Mouse (Mus musculus) liver, postnatal 0 days (tissue): ENCODE data around the gene Ccdc180. TPM values are rescaled to one million over a fixed set of nuclear protein-coding genes. Genes with fewer than 3 reads are reported as not detected.

Experiments used
- ATAC-seq: fragments of 200-750 bp; cut with Nextera tagmentation; 2 replicates; pipeline ENCODE4 v1.8.0; 2017; ENCODE audit warnings: mild to moderate bottlenecking, moderate library complexity
- DNase-seq: peaks from one replicate; pipeline ENCODE4 v3.0.0-alpha.2; 2016
- H3K27ac ChIP-seq: fragments of 300-500 bp; sonication (generic); 2 replicates; pipeline ENCODE4 v1.5.1; 2014; ENCODE audit warnings: antibody characterized with exemption, moderate library complexity, mild to moderate bottlenecking, low read depth
- H3K27me3 ChIP-seq: fragments of 300-500 bp; sonication (generic); 2 replicates; pipeline ENCODE4 v1.6.1; 2014; ENCODE audit warnings: low read length, control low read depth, mixed read lengths; ENCODE audit not compliant: insufficient read depth
- H3K36me3 ChIP-seq: fragments of 300-500 bp; sonication (generic); replicated peaks from 2 replicates; pipeline ENCODE4 v1.6.1; 2014; ENCODE audit warnings: mild to moderate bottlenecking, control low read depth, low read length, moderate library complexity, mixed read lengths; ENCODE audit not compliant: insufficient read depth
- H3K4me1 ChIP-seq: fragments of 300-500 bp; sonication (generic); 2 replicates; pipeline ENCODE4 v1.6.1; 2014; ENCODE audit warnings: antibody characterized with exemption, mild to moderate bottlenecking, control low read depth; ENCODE audit not compliant: insufficient read depth
- H3K4me2 ChIP-seq: fragments of 300-500 bp; sonication (generic); 2 replicates; pipeline ENCODE4 v1.6.1; 2014; ENCODE audit warnings: low read depth, mild to moderate bottlenecking, low read length, moderate library complexity, mixed read lengths
- H3K4me3 ChIP-seq: fragments of 300-500 bp; sonication (generic); 2 replicates; pipeline ENCODE4 v1.5.1; 2014; ENCODE audit warnings: low read depth, low read length
- H3K9ac ChIP-seq: fragments of 300-500 bp; sonication (generic); replicated peaks from 2 replicates; pipeline ENCODE4 v1.6.1; 2014; ENCODE audit warnings: mild to moderate bottlenecking, moderate library complexity
- H3K9me3 ChIP-seq: fragments of 300-500 bp; sonication (generic); 2 replicates; pipeline ENCODE4 v1.6.1; 2016; ENCODE audit warnings: mild to moderate bottlenecking, control low read depth, low read length, mixed read lengths
- CTCF ChIP-seq: sonication (generic); IDR thresholded peaks from 2 replicates; pipeline ENCODE4 v1.5.1; 2016; ENCODE audit warnings: antibody characterized with exemption, low read depth
- EP300 ChIP-seq: IDR thresholded peaks from 2 replicates; pipeline ENCODE4 v1.6.1; 2016; ENCODE audit warnings: antibody characterized with exemption, low read depth, mild to moderate bottlenecking
- WGBS: fragments of 180-500 bp; shearing (Covaris S2); extraction: QIAGEN DNeasy Blood & Tissue Kit; methylation state at CpG from one replicate; pipeline ENCODE4 v1.1.7; 2014; ENCODE audit not compliant: insufficient replicate concordance; 5-methylcytosine and 5-hydroxymethylcytosine counted together
- polyA plus RNA-seq: library from polyadenylated mRNA; unstranded; fragments of >200 nt; fragmentation: Nextera tagmentation; extraction: Ambion mirVana; gene quantifications from 2 replicates; pipeline ENCODE4 v1.2.1, GENCODE M21; 2015

Ccdc180 gene
- polyA plus RNA-seq, 1 experiment from 2014 or later: 0.16 TPM

DNA sequence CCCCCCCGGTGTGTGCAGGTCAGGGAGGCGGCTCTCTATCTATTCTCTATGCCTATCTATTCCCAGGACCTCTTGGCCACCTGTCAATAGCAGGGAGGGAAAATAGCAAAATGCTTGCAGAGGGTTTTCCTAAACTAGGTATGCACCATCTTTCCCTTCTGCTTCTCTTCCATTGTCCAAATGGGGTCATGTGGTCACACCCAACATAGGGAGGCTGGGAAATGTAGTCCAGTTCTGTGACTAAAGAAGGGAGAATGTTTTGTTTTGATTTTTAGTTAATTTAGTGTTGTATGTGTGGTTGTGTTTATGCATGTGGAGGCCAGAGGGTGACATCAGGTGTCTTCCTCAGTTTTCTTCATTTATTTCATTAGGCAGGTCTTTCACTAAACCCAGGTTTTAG is 18.0 kb upstream of the Ccdc180 start:
- DNase-seq: no peak
- Histone ChIP-seq H3K36me3 (peaks cover 20% of the 10 kb centered on the region), H3K4me2 (no peak overlapping the region), H3K4me3 (no peak overlapping the region), H3K4me1 (no peaks in the 10 kb centered on the region), H3K27ac (no peak overlapping the region), H3K27me3 (no peaks in the 10 kb centered on the region), H3K9ac (no peak overlapping the region), H3K9me3 (peaks cover 10% of the 10 kb centered on the region)
- 92% methylated on average over 2 of the region's 2 CpGs for WGBS
- no peak for TF ChIP-seq EP300
- no peak for TF ChIP-seq CTCF
- ATAC-seq: no peak

DNA sequence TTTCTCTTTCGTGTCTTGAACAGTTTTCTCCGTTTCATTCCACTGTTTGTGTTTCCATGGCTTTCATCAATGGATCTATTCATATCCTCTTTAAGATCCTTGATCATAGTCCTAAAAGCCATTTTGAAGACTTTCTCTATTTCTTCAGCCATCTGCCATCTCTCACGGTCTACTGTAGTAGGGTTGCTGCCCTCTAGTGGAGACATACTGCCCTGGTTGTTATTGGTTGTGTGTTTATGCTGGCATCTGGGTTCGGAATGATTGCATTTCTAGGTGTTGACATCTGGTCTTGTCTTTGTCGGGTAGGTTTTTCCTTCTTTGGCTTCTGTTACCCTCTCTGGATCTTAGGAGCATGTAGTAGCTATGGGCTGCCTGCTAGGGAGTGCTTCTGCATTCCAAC is 11.2 kb upstream of the Ccdc180 start:
- WGBS: 47% methylated on average over 5 of the region's 5 CpGs
- Histone ChIP-seq H3K36me3 (peaks cover 19% of the 10 kb centered on the region), H3K9me3 (peaks cover 10% of the 10 kb centered on the region), H3K4me3 (no peak overlapping the region), H3K27ac (no peak overlapping the region), H3K9ac (no peak overlapping the region), H3K4me1 (no peaks in the 10 kb centered on the region), H3K4me2 (no peak overlapping the region), H3K27me3 (no peaks in the 10 kb centered on the region)
- no peak for ATAC-seq
- peak; percentile 37 for DNase-seq
- no peak for TF ChIP-seq EP300
- TF ChIP-seq CTCF: peak; percentile 76

DNA sequence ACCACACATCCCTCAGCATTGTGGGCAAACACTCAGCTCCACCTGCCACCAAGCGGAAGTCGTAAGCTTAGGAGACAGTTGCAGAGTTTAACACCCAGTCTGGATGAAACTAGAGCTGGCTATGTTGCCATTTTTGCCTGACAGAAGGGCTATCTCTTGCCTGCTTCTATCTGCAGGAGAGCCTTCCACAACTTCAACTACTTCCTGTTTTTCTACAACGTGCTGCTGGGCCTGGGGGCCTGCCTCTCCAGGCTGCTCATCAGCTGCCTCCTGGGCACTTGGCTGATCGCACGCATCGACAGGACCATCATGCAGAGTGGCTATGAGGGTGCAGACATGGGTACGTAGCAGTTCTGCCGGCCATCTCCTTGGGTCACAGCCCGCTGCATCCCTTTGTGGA is 7.6 kb upstream of the Ccdc180 start:
- Histone ChIP-seq H3K4me1 (no peaks in the 10 kb centered on the region), H3K27me3 (no peaks in the 10 kb centered on the region), H3K4me2 (no peak overlapping the region), H3K4me3 (no peak overlapping the region), H3K27ac (no peak overlapping the region), H3K9ac (no peak overlapping the region), H3K36me3 (peaks cover 8% of the 10 kb centered on the region; the same call in 1 of the 2 replicates), H3K9me3 (no peaks in the 10 kb centered on the region)
- TF ChIP-seq EP300 (no peak), CTCF (no peak)
- no peak for DNase-seq
- WGBS: 57% methylated on average over 9 of the region's 9 CpGs
- ATAC-seq: no peak

DNA sequence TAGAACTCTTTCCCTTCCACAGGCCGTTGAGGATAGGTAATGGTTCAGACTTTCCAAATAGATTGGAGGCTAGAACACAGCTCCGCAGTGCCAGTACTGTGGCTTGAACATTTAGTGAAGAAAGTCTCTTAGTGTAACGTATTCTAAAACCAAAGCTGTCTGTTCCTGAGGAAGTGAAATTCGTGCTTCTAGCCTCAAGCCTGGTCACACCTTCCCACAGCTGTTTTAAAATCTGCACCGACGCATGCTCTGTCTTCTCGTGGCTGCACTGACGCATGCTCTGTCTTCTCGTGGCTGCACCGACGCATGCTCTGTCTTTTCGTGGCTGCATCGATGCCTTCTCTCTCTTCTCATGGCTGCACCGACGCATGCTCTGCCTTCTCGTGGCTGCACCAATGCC is 6.9 kb upstream of the Ccdc180 start:
- Histone ChIP-seq H3K4me1 (no peaks in the 10 kb centered on the region), H3K4me3 (no peak overlapping the region), H3K27ac (no peak overlapping the region), H3K9me3 (no peaks in the 10 kb centered on the region), H3K4me2 (no peak overlapping the region), H3K36me3 (peaks cover 8% of the 10 kb centered on the region; the same call in 1 of the 2 replicates), H3K9ac (no peak overlapping the region), H3K27me3 (no peaks in the 10 kb centered on the region)
- no peak for ATAC-seq
- no peak for DNase-seq
- WGBS: 71% methylated on average over 16 of the region's 16 CpGs
- TF ChIP-seq CTCF (no peak), EP300 (no peak)

DNA sequence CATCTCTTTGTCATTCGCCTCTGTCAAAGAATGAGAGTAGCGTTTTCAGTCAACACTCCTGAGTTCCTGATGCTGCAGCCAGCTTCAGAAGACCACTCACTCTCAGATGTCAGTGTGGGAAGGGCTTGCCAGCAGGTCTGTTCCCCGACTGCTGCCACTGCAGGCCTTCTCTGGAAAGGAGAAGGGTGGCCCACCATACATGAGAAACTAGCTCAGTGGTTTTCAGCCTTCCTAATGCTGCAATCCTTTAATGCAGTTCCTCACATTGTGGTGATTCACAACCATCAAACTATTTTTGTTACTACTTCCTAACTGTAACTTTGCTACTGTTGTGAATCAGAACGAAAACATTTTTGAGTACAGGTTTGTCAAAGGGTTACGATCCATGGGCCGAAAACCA is 616 bp upstream of the Ccdc180 start:
- 66% methylated on average over 6 of the region's 6 CpGs for WGBS
- H3K4me1 ChIP-seq: no peaks in the 10 kb centered on the region; the same call in 1 of the 2 replicates
- H3K27ac ChIP-seq: 0 out of 2 replicates have a peak overlapping the region, but pooled peaks have one; percentile 26
- no peaks in the 10 kb centered on the region; the same call in 1 of the 2 replicates for H3K36me3 ChIP-seq
- ATAC-seq (no peak), DNase-seq (no peak)
- no peaks in the 10 kb centered on the region for H3K9me3 ChIP-seq
- TF ChIP-seq EP300 (no peak), CTCF (no peak)
- H3K9ac ChIP-seq: no peak overlapping the region
- no peak overlapping the region for H3K4me3 ChIP-seq
- no peak overlapping the region for H3K4me2 ChIP-seq
- no peaks in the 10 kb centered on the region for H3K27me3 ChIP-seq

DNA sequence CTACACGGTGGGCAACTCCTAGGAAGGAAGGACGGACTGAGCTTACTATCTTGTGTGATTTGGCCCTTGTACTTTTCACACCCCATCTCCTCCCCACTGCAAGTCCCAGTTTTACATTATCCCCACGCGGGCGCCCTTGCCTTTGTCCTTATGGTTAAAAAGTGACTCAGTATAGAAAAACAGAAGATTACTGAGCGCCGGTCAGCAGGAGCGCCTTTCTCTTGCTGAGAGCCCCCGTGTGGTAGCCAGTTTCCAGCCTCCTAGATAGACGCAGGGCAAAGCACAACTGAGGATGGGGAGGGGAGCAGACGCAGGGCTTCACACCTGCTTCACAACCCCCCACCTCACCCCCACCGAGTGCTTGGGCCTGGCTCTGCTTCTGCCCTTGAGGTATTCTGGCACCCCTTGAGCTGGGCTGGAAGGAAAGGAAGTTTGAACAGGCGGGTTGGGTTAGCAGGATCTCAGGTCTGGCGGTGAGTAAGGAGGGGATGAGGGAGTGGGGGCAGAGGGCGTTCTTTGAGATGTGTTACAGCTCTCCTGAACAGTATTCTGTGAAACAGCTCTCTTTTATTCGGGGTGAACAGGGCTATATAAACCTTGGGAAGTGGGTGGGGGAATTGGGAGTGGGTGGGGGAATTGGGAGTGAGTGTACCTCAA is 6.5 kb downstream of the Ccdc180 start:
- DNase-seq (no peak), ATAC-seq (no peak)
- Histone ChIP-seq H3K4me1 (no peaks in the 10 kb centered on the region), H3K36me3 (no peaks in the 10 kb centered on the region), H3K4me3 (no peak overlapping the region), H3K27me3 (no peaks in the 10 kb centered on the region), H3K9ac (no peak overlapping the region), H3K27ac (no peak overlapping the region), H3K4me2 (no peak overlapping the region), H3K9me3 (no peaks in the 10 kb centered on the region)
- 20% methylated on average over 16 of the region's 16 CpGs for WGBS
- no peak for TF ChIP-seq CTCF
- TF ChIP-seq EP300: no peak
